ENCODE assay signal across 8 mouse cellular contexts in the genomic region with DNA sequence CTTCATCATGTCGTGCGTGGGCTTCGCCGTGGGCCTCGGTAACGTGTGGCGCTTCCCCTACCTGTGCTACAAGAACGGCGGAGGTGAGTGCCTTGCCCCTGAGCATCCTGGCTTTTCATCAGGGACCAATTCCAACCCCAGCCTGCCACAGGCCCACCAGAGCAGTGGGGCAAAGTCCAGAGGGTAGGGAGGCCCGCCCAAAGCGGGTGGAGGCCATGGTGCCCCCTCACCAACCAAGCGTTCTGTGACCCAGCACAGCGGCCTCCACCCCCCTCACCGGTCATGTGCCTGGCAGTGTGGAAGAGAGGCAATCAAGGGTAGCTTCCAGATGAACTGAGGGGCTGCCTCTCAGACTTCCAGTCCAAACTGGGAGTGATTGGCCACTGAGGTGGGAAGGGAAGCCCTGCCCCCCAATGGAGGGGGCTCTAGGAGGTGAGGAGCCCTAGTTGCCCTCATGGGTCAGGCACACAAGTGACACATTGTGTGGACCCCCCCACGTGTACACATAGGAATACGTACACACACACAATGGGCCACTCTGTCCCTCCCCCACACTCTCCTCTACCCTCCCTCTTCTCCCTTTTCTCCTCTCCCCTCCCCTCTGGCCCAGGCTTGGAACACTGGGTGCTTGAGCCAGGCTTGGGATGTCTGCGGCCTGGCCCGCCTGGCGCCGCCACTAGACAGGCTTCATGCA. TPM values are rescaled to one million over a fixed set of nuclear protein-coding genes. Genes with fewer than 3 reads are reported as not detected.
DNase-seq lines count a peak whose midpoint lies in the region; ATAC-seq and TF ChIP-seq lines count a peak whose summit lies in the region.

No protein-coding gene starts in this region.

- peak overlapping the region; percentile 79 for H3K9ac ChIP-seq in intestine, postnatal 0 days (ENCODE audit: low read depth, low read length)
- H3K9ac ChIP-seq in liver, embryonic 14.5 days (replicated peaks): no peak overlapping the region

- no peak for TF ChIP-seq CTCF in cerebellum, adult 2 months (IDR thresholded peaks at IDR 0.05; ENCODE audit: borderline replicate concordance, insufficient read depth, low read depth, low read length)
- no peak for TF ChIP-seq CTCF in intestine, postnatal 0 days (IDR thresholded peaks at IDR 0.05; ENCODE audit: low read depth)
- TF ChIP-seq CTCF in liver, embryonic 14.5 days (IDR thresholded peaks at IDR 0.05; ENCODE audit: low read depth): no peak

- H3K9me3 ChIP-seq in intestine, postnatal 0 days (ENCODE audit: control insufficient read depth): no peaks in the 10 kb centered on the region
- no peaks in the 10 kb centered on the region for H3K9me3 ChIP-seq in liver, embryonic 14.5 days (ENCODE audit: control insufficient read depth, low read length)

- TF ChIP-seq EP300 in liver, embryonic 14.5 days (IDR thresholded peaks at IDR 0.05; ENCODE audit: low read depth): no peak

- WGBS in cerebellum, adult 2 months: 8% methylated on average over 19 of the region's 20 CpGs
- WGBS in intestine, postnatal 0 days: 19% methylated on average over 20 of the region's 20 CpGs
- 38% methylated on average over 19 of the region's 20 CpGs for WGBS in liver, embryonic 14.5 days (ENCODE audit: insufficient replicate concordance)

- H3K36me3 ChIP-seq in intestine, postnatal 0 days (ENCODE audit: control insufficient read depth, insufficient read depth): peaks cover 3% of the 10 kb centered on the region; the same call in 1 of the 2 replicates
- no peaks in the 10 kb centered on the region for H3K36me3 ChIP-seq in liver, embryonic 14.5 days (replicated peaks; ENCODE audit: control insufficient read depth, insufficient read depth, low read depth)

- TF ChIP-seq POLR2A in cerebellum, adult 2 months (IDR thresholded peaks at IDR 0.05; ENCODE audit: borderline replicate concordance, insufficient read depth, low read length): no peak

- peak; percentile 20; the same call in 1 of the 2 replicates for ATAC-seq in intestine, postnatal 0 days
- no peak for ATAC-seq in liver, embryonic 14.5 days (ENCODE audit: insufficient read depth)

- peaks cover 5% of the 10 kb centered on the region for H3K4me1 ChIP-seq in cerebellum, adult 2 months (ENCODE audit: control insufficient read depth, insufficient read depth, low read length)
- H3K4me1 ChIP-seq in intestine, postnatal 0 days (replicated peaks; ENCODE audit: control insufficient read depth, insufficient read depth, low read length): no peaks in the 10 kb centered on the region; the same call in 1 of the 2 replicates
- no peaks in the 10 kb centered on the region; a peak in 1 of 4 replicates for H3K4me1 ChIP-seq in liver, embryonic 14.5 days (replicated peaks; ENCODE audit: control insufficient read depth in 2 of 2, insufficient read depth in 2 of 2, low read length in 1 of 2)

- intact Hi-C loops in gastrocnemius, postnatal 14 days (cut with DNase I; ENCODE audit: low total_unique reads): no loop called here

- H3K4me2 ChIP-seq in intestine, postnatal 0 days (replicated peaks; ENCODE audit: low read depth): peak overlapping the region; percentile 63
- H3K4me2 ChIP-seq in liver, embryonic 14.5 days (ENCODE audit: low read depth): peak overlapping the region; percentile 59

- H3K4me3 ChIP-seq in cerebellum, adult 2 months (replicated peaks; ENCODE audit: insufficient read depth, low read depth, low read length): peak overlapping the region; percentile 82
- peak overlapping the region; percentile 60 for H3K4me3 ChIP-seq in intestine, postnatal 0 days (ENCODE audit: low read depth, low read length)
- H3K4me3 ChIP-seq in liver, embryonic 14.5 days (ENCODE audit: insufficient read depth in 1 of 2, low read depth in 2 of 2, low read length in 2 of 2): peak overlapping the region; percentile 3 to 49; a peak in 3 of 4 replicates

- H3K27me3 ChIP-seq in cerebellum, adult 2 months (ENCODE audit: control insufficient read depth, insufficient read depth, low read length): no peaks in the 10 kb centered on the region
- H3K27me3 ChIP-seq in intestine, postnatal 0 days (replicated peaks; ENCODE audit: control insufficient read depth, insufficient read depth, low read length): no peaks in the 10 kb centered on the region
- peaks cover 22% of the 10 kb centered on the region for H3K27me3 ChIP-seq in liver, embryonic 14.5 days (ENCODE audit: control insufficient read depth, insufficient read depth, low read length)

- peak overlapping the region; percentile 78 for H3K27ac ChIP-seq in cerebellum, adult 2 months (ENCODE audit: insufficient read depth, low read length)
- H3K27ac ChIP-seq in intestine, postnatal 0 days (ENCODE audit: low read depth, low read length): peak overlapping the region; percentile 85
- H3K27ac ChIP-seq in liver, embryonic 14.5 days: no peak overlapping the region

- peak; percentile 47 for DNase-seq in layer of hippocampus, adult 11-12 months (ENCODE audit: low spot score)
- DNase-seq in layer of hippocampus, adult 9-10 months (ENCODE audit: low spot score): no peak
- DNase-seq in cerebellum, adult 2 months: peak; percentile 52
- DNase-seq in gastrocnemius, postnatal 14 days: peak; percentile 29
- DNase-seq in liver, embryonic 14.5 days (ENCODE audit: low read depth in 3 of 3, low spot score in 3 of 3): no peak
- DNase-seq in skeletal muscle tissue, adult 2 months (ENCODE audit: low read depth, low spot score): peak; percentile 51
- no peak for DNase-seq in spleen, postnatal 10 days (ENCODE audit: low spot score in 2 of 2)

RNA-seq across cellular contexts. Expression of a gene that starts 1.2 kb away (rescaled TPM):
- 165 and 166 TPM in 2 replicates for polyA plus RNA-seq in cerebellum, adult 2 months (2012; rRNA removed)
- total RNA-seq in gastrocnemius, postnatal 14 days (2021): 10 to 100 TPM; 55.5 to 58.5 TPM
- polyA plus RNA-seq in intestine, postnatal 0 days (2015; fragmentation: Nextera tagmentation; extraction: Ambion mirVana): 46.8 and 50.9 TPM in 2 replicates
- polyA plus RNA-seq in liver, embryonic 14.5 days (2012; rRNA removed): 1.7 and 2.0 TPM in 2 replicates
- 0.29 and 0.34 TPM in 2 replicates for polyA plus RNA-seq in liver, embryonic 14.5 days (2014; fragmentation: Nextera tagmentation; extraction: Ambion mirVana)

RNA-seq across cellular contexts. Expression of a gene that starts 14.2 kb away (rescaled TPM):
- 92.0 and 97.8 TPM in 2 replicates for polyA plus RNA-seq in cerebellum, adult 2 months (2012; rRNA removed)
- 10 to 100 TPM; 15.4 to 16.3 TPM for total RNA-seq in gastrocnemius, postnatal 14 days (2021)
- 8.5 and 9.4 TPM in 2 replicates for polyA plus RNA-seq in intestine, postnatal 0 days (2015; fragmentation: Nextera tagmentation; extraction: Ambion mirVana)
- 0.89 and 0.93 TPM in 2 replicates for polyA plus RNA-seq in liver, embryonic 14.5 days (2012; rRNA removed)
- polyA plus RNA-seq in liver, embryonic 14.5 days (2014; fragmentation: Nextera tagmentation; extraction: Ambion mirVana): 0.96 TPM in 2 replicates

RNA-seq across cellular contexts. Expression of a gene that starts 34.9 kb away (rescaled TPM):
- polyA plus RNA-seq in cerebellum, adult 2 months (2012; rRNA removed): 0.43 and 0.52 TPM in 2 replicates
- total RNA-seq in gastrocnemius, postnatal 14 days (2021): not detected
- 2.2 and 2.7 TPM in 2 replicates for polyA plus RNA-seq in intestine, postnatal 0 days (2015; fragmentation: Nextera tagmentation; extraction: Ambion mirVana)
- 23.0 and 24.7 TPM in 2 replicates for polyA plus RNA-seq in liver, embryonic 14.5 days (2012; rRNA removed)
- polyA plus RNA-seq in liver, embryonic 14.5 days (2014; fragmentation: Nextera tagmentation; extraction: Ambion mirVana): 8.1 and 9.3 TPM in 2 replicates

RNA-seq across cellular contexts. Expression of a gene that starts 41.9 kb away (rescaled TPM):
- 115 and 127 TPM in 2 replicates for polyA plus RNA-seq in cerebellum, adult 2 months (2012; rRNA removed)
- 10 to 100 TPM; 60.5 to 68.8 TPM for total RNA-seq in gastrocnemius, postnatal 14 days (2021)
- polyA plus RNA-seq in intestine, postnatal 0 days (2015; fragmentation: Nextera tagmentation; extraction: Ambion mirVana): 380 and 382 TPM in 2 replicates
- polyA plus RNA-seq in liver, embryonic 14.5 days (2012; rRNA removed): 31.6 and 41.7 TPM in 2 replicates
- polyA plus RNA-seq in liver, embryonic 14.5 days (2014; fragmentation: Nextera tagmentation; extraction: Ambion mirVana): 136 and 137 TPM in 2 replicates

RNA-seq across cellular contexts. Expression of a gene that starts 42.3 kb away (rescaled TPM):
- 14.7 and 15.1 TPM in 2 replicates for polyA plus RNA-seq in cerebellum, adult 2 months (2012; rRNA removed)
- 10 to 100 TPM; 22.2 to 22.9 TPM for total RNA-seq in gastrocnemius, postnatal 14 days (2021)
- polyA plus RNA-seq in intestine, postnatal 0 days (2015; fragmentation: Nextera tagmentation; extraction: Ambion mirVana): 46.5 and 51.3 TPM in 2 replicates
- polyA plus RNA-seq in liver, embryonic 14.5 days (2012; rRNA removed): 5.9 and 6.1 TPM in 2 replicates
- polyA plus RNA-seq in liver, embryonic 14.5 days (2014; fragmentation: Nextera tagmentation; extraction: Ambion mirVana): 6.5 and 6.6 TPM in 2 replicates

Comparison
In these comparisons a context has a peak if more than half of its experiments do, and no peak if none do; other contexts are left out.
1. DNase-seq: peak in layer of hippocampus, adult 11-12 months (single experiment), cerebellum, adult 2 months (2 of 2), gastrocnemius, postnatal 14 days (single experiment) and skeletal muscle tissue, adult 2 months (single experiment); none in layer of hippocampus, adult 9-10 months (single experiment), liver, embryonic 14.5 days (0 of 3) and spleen, postnatal 10 days (0 of 2).
2. H3K4me3 ChIP-seq: peak in every context shown above with its lines; median percentile 82 in cerebellum, adult 2 months; 60 in intestine, postnatal 0 days; 26 in liver, embryonic 14.5 days.
3. RNA of a gene that starts 1.2 kb away (polyA plus RNA-seq): 165 to 166 TPM in cerebellum, adult 2 months and 46.8 to 50.9 TPM in intestine, postnatal 0 days; 0.29 to 2.0 TPM in liver, embryonic 14.5 days; every median in the first group is over 10 times any median in the second.